Mouse (Mus musculus): ENCODE results near the gene Emc6.

DNA sequence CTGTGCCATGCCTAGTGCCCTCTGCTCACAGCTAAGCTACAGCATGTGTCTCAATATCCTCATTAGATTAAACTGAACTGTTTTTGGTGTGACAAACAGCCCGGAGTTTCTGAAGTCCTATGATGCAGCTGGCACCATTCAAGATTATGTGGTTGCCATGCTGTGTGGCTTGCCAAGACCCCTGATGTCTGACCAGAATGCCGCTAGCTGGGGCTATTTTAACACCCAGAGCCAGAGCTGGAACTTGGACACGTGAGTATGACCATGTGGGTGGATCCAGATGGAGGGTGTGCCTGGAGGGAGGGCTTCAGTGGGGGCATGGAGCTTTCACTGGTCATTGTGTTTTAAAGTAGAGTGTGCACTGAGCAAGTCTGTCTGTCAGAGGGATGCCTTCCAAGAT is 37.1 kb upstream of the Emc6 start:
- TF ChIP-seq POLR2A (IDR thresholded peaks at IDR 0.05; ENCODE audit: borderline replicate concordance, control insufficient read depth, low read depth, low read length) (no peak), CTCF (IDR thresholded peaks at IDR 0.05; ENCODE audit: control insufficient read depth, insufficient read depth, low read length) (no peak)
